Mouse (Mus musculus) heart, adult 11 months (tissue): ENCODE results near the gene Shank2.

Experiments
- DNase-seq: peaks from one replicate; pipeline ENCODE4 v3.0.0; 2022

Shank2 gene

GRCm38 (mm10) chr7:144174329-144174728 lies 172.6 kb downstream of the Shank2 start:
- no peak for DNase-seq

GRCm38 (mm10) chr7:144175025-144175424 lies 173.3 kb downstream of the Shank2 start:
- no peak for DNase-seq

- no peak for DNase-seq
Measured at GRCm38 (mm10) chr7:144175481-144176233, 173.9 kb downstream of the Shank2 start.

GRCm38 (mm10) chr7:144176234-144176730 lies 174.6 kb downstream of the Shank2 start:
- DNase-seq: no peak

- no peak for DNase-seq
Measured at GRCm38 (mm10) chr7:144179436-144179835, 177.7 kb downstream of the Shank2 start.

- no peak for DNase-seq
Measured at GRCm38 (mm10) chr7:144180885-144181284, 179.2 kb downstream of the Shank2 start.

- no peak for DNase-seq
Measured at GRCm38 (mm10) chr7:144187869-144188430, 186.2 kb downstream of the Shank2 start.

- no peak for DNase-seq
Measured at GRCm38 (mm10) chr7:144189446-144189845, 187.7 kb downstream of the Shank2 start.

- no peak for DNase-seq
Measured at GRCm38 (mm10) chr7:144198491-144198890, 196.8 kb downstream of the Shank2 start.

- DNase-seq: no peak
Measured at GRCm38 (mm10) chr7:144202017-144202682, 200.4 kb downstream of the Shank2 start.

- DNase-seq: no peak
Measured at GRCm38 (mm10) chr7:144204290-144204689, 202.6 kb downstream of the Shank2 start.

- no peak for DNase-seq
Measured at GRCm38 (mm10) chr7:144205161-144205560, 203.4 kb downstream of the Shank2 start.

- DNase-seq: no peak
Measured at GRCm38 (mm10) chr7:144205837-144206236, 204.1 kb downstream of the Shank2 start.

- no peak for DNase-seq
Measured at GRCm38 (mm10) chr7:144206254-144206653, 204.5 kb downstream of the Shank2 start.

- DNase-seq: no peak
Measured at GRCm38 (mm10) chr7:144207100-144207499, 205.4 kb downstream of the Shank2 start.

GRCm38 (mm10) chr7:144207849-144208248 lies 206.1 kb downstream of the Shank2 start:
- DNase-seq: peak; percentile 98

- no peak for DNase-seq
Measured at GRCm38 (mm10) chr7:144208628-144209027, 206.9 kb downstream of the Shank2 start.

- no peak for DNase-seq
Measured at GRCm38 (mm10) chr7:144210526-144210925, 208.8 kb downstream of the Shank2 start.

GRCm38 (mm10) chr7:144212694-144213093 lies 211.0 kb downstream of the Shank2 start:
- DNase-seq: no peak

- no peak for DNase-seq
Measured at GRCm38 (mm10) chr7:144217192-144217591, 215.5 kb downstream of the Shank2 start.

GRCm38 (mm10) chr7:144228683-144229082 lies 227.0 kb downstream of the Shank2 start:
- DNase-seq: no peak

GRCm38 (mm10) chr7:144229421-144229820 lies 227.7 kb downstream of the Shank2 start:
- no peak for DNase-seq

GRCm38 (mm10) chr7:144232132-144232706 lies 230.5 kb downstream of the Shank2 start:
- no peak for DNase-seq
